9 mouse cellular contexts compared by ENCODE assay signal in genomic region chr9:27287419-27287818, GRCm38 (mm10). TPM values are rescaled to one million over a fixed set of nuclear protein-coding genes. Genes with fewer than 3 reads are reported as not detected.
DNase-seq lines count a peak whose midpoint lies in the region; ATAC-seq and TF ChIP-seq lines count a peak whose summit lies in the region.
"Had no signal": no experiment of that assay in that cellular context is flagged by ENCODE, and none has a peak within 500 bp of the region (broad histone marks: within the 10 kb centered on the region; RNA-seq: fewer than 3 reads in every experiment).

No protein-coding gene starts in this region.

- H3K4me3 ChIP-seq in intestine, postnatal 0 days (ENCODE audit: low read depth, low read length) = no peak overlapping the region
- H3K4me3 ChIP-seq in intestine, embryonic 15.5 days (replicated peaks) = no peak overlapping the region
- H3K4me3 ChIP-seq: myocyte had no signal

- peak; percentile 37 for DNase-seq in thymus, postnatal 4 days
- no peak for DNase-seq in thymus, postnatal 14 days
- DNase-seq in cerebellum, adult 8-10 months = peak; percentile 73
- peak; percentile 27 to 75 for DNase-seq in kidney, postnatal 36 days

- no peaks in the 10 kb centered on the region for H3K36me3 ChIP-seq in intestine, postnatal 0 days (ENCODE audit: control insufficient read depth, insufficient read depth)
- no peaks in the 10 kb centered on the region for H3K36me3 ChIP-seq in intestine, embryonic 15.5 days

- WGBS in intestine, postnatal 0 days = 41% methylated on average over 5 of the region's 5 CpGs
- WGBS in intestine, embryonic 15.5 days = 42% methylated on average over 5 of the region's 5 CpGs

- TF ChIP-seq CTCF in intestine, postnatal 0 days (IDR thresholded peaks at IDR 0.05; ENCODE audit: low read depth) = peak; percentile 66

- no peak overlapping the region for H3K27ac ChIP-seq in intestine, postnatal 0 days (ENCODE audit: low read depth, low read length)
- H3K27ac ChIP-seq in intestine, embryonic 15.5 days = no peak overlapping the region

- ATAC-seq in intestine, postnatal 0 days = no peak
- no peak for ATAC-seq in intestine, embryonic 15.5 days
- no peak for ATAC-seq in megakaryocyte, adult 5-6 weeks (ENCODE audit: poor library complexity, severe bottlenecking)
- ATAC-seq in frontal cortex, adult (ENCODE audit: low TSS enrichment) = no peak

- H3K4me2 ChIP-seq in intestine, postnatal 0 days (replicated peaks; ENCODE audit: low read depth) = no peak overlapping the region
- no peak overlapping the region for H3K4me2 ChIP-seq in intestine, embryonic 15.5 days (replicated peaks)

- H3K9me3 ChIP-seq in intestine, postnatal 0 days (ENCODE audit: control insufficient read depth) = no peaks in the 10 kb centered on the region
- H3K9me3 ChIP-seq in intestine, embryonic 15.5 days = no peaks in the 10 kb centered on the region

- H3K9ac ChIP-seq in intestine, postnatal 0 days (ENCODE audit: low read depth, low read length) = no peak overlapping the region
- no peak overlapping the region for H3K9ac ChIP-seq in intestine, embryonic 15.5 days

- H3K4me1 ChIP-seq in intestine, postnatal 0 days (replicated peaks; ENCODE audit: control insufficient read depth, insufficient read depth, low read length) = no peaks in the 10 kb centered on the region
- no peaks in the 10 kb centered on the region for H3K4me1 ChIP-seq in intestine, embryonic 15.5 days (replicated peaks)

- H3K27me3 ChIP-seq in intestine, postnatal 0 days (replicated peaks; ENCODE audit: control insufficient read depth, insufficient read depth, low read length) = no peaks in the 10 kb centered on the region
- no peaks in the 10 kb centered on the region for H3K27me3 ChIP-seq in intestine, embryonic 15.5 days (replicated peaks)

RNA-seq across cellular contexts. Expression of gene Igsf9b, which starts 11.6 kb away (rescaled TPM):
- 3.6 and 3.9 TPM in 2 replicates for polyA plus RNA-seq in intestine, postnatal 0 days (2015; fragmentation: Nextera tagmentation; extraction: Ambion mirVana)
- polyA plus RNA-seq in intestine, embryonic 15.5 days (2015; fragmentation: Nextera tagmentation; extraction: Ambion mirVana) = 4.4 and 4.7 TPM in 2 replicates
- total RNA-seq in megakaryocyte, adult 5-6 weeks (2015) = not detected in 2 replicates
- total RNA-seq in megakaryocyte, adult 5-6 weeks (2017) = 0.08 and 0.33 TPM in 2 replicates
